Mouse (Mus musculus) limb, embryonic 14.5 days (tissue): ENCODE measurements around the gene Ttc24. TPM values are rescaled to one million over a fixed set of nuclear protein-coding genes. Genes with fewer than 3 reads are reported as not detected.

Experiments
- ATAC-seq: fragments of 200-750 bp; cut with Nextera tagmentation; 2 replicates; pipeline ENCODE4 v1.8.0; 2017; ENCODE audit warnings: low read depth, moderate number of reproducible peaks, moderate TSS enrichment; ENCODE audit not compliant: low FRiP score
- DNase-seq: peaks from one replicate; pipeline ENCODE4 v3.0.0-alpha.2; 2015; ENCODE audit warnings: low spot score
- H3K27ac ChIP-seq: fragments of 300-500 bp; sonication (generic); replicated peaks from 2 replicates; pipeline ENCODE4 v1.5.1; 2014; ENCODE audit warnings: low read depth, mild to moderate bottlenecking, low read length, moderate library complexity, mixed read lengths
- H3K27me3 ChIP-seq: fragments of 300-500 bp; sonication (generic); 2 replicates; pipeline ENCODE4 v1.6.1; 2014; ENCODE audit warnings: low read length, mixed read lengths; ENCODE audit not compliant: control insufficient read depth, insufficient read depth
- H3K36me3 ChIP-seq: fragments of 300-500 bp; sonication (generic); 2 replicates; pipeline ENCODE4 v1.6.1; 2014; ENCODE audit warnings: mild to moderate bottlenecking, low read length, moderate library complexity, mixed read lengths; ENCODE audit not compliant: control insufficient read depth, insufficient read depth
- H3K4me1 ChIP-seq: fragments of 300-500 bp; sonication (generic); 2 replicates; pipeline ENCODE4 v1.6.1; 2014; ENCODE audit warnings: antibody characterized with exemption, low read length, mixed read lengths; ENCODE audit not compliant: control insufficient read depth, insufficient read depth
- H3K4me2 ChIP-seq: fragments of 300-500 bp; sonication (generic); replicated peaks from 2 replicates; pipeline ENCODE4 v1.6.1; 2014; ENCODE audit warnings: low read depth, mild to moderate bottlenecking, low read length, moderate library complexity; ENCODE audit not compliant: severe bottlenecking
- H3K4me3 ChIP-seq: fragments of 300-500 bp; sonication (generic); replicated peaks from 2 replicates; pipeline ENCODE4 v1.5.1; 2014; ENCODE audit warnings: low read length
- H3K9ac ChIP-seq: fragments of 300-500 bp; sonication (generic); 2 replicates; pipeline ENCODE4 v1.6.1; 2014; ENCODE audit warnings: mild to moderate bottlenecking, low read depth, low read length, moderate library complexity; ENCODE audit not compliant: severe bottlenecking
- H3K9me3 ChIP-seq: fragments of 300-500 bp; sonication (generic); 2 replicates; pipeline ENCODE4 v1.6.1; 2016; ENCODE audit warnings: low read length; ENCODE audit not compliant: control insufficient read depth
- POLR2A ChIP-seq: fragments of 200-500 bp; IDR thresholded peaks from 2 replicates; pipeline ENCODE4 v1.8.0; 2012; ENCODE audit warnings: inconsistent platforms, mild to moderate bottlenecking, moderate library complexity, borderline replicate concordance; ENCODE audit not compliant: insufficient read depth, insufficient read length; ENCODE audit errors: extremely low read depth
- WGBS: fragments of 180-500 bp; shearing (Covaris S2); extraction: QIAGEN DNeasy Blood & Tissue Kit; methylation state at CpG from one replicate; pipeline ENCODE4 v1.1.7; 2014; 5-methylcytosine and 5-hydroxymethylcytosine counted together
- polyA plus RNA-seq, 2 experiments: library from polyadenylated mRNA; depleted of rRNA in 1 of 2; stranded (reverse) in 1 of 2; unstranded in 1 of 2; fragments of >200 nt; fragmentation: Nextera tagmentation in 1 of 2; extraction: Ambion mirVana in 1 of 2; gene quantifications; 2 replicates each; pipeline versions ENCODE4 v1.2.1 to v1.2.3; 2012 to 2014

Gene Ttc24
- polyA plus RNA-seq, 2 experiments: not detected

GRCm38 (mm10) chr3:88120117-88120651, 42.1 kb upstream of the Ttc24 start:
- H3K9ac ChIP-seq: no peak overlapping the region
- H3K4me1 ChIP-seq: no peaks in the 10 kb centered on the region
- no peak for TF ChIP-seq POLR2A
- DNase-seq (no peak), ATAC-seq (no peak)
- H3K4me3 ChIP-seq: no peak overlapping the region
- H3K9me3 ChIP-seq: no peaks in the 10 kb centered on the region
- H3K27me3 ChIP-seq: no peaks in the 10 kb centered on the region
- 92% methylated on average over 19 of the region's 19 CpGs for WGBS
- no peak overlapping the region for H3K4me2 ChIP-seq
- H3K27ac ChIP-seq: no peak overlapping the region
- H3K36me3 ChIP-seq: peaks cover 55% of the 10 kb centered on the region

- TF ChIP-seq POLR2A: no peak
- H3K9me3 ChIP-seq: no peaks in the 10 kb centered on the region
- no peak overlapping the region for H3K4me3 ChIP-seq
- ATAC-seq: no peak
- H3K4me1 ChIP-seq: no peaks in the 10 kb centered on the region
- no peak overlapping the region for H3K4me2 ChIP-seq
- DNase-seq: no peak
- H3K9ac ChIP-seq: no peak overlapping the region
- no peak overlapping the region for H3K27ac ChIP-seq
- WGBS: 95% methylated on average over 12 of the region's 12 CpGs
- H3K27me3 ChIP-seq: no peaks in the 10 kb centered on the region
- peaks cover 77% of the 10 kb centered on the region for H3K36me3 ChIP-seq
Observed at GRCm38 (mm10) chr3:88114396-88114795, 36.3 kb upstream of the Ttc24 start.

DNA sequence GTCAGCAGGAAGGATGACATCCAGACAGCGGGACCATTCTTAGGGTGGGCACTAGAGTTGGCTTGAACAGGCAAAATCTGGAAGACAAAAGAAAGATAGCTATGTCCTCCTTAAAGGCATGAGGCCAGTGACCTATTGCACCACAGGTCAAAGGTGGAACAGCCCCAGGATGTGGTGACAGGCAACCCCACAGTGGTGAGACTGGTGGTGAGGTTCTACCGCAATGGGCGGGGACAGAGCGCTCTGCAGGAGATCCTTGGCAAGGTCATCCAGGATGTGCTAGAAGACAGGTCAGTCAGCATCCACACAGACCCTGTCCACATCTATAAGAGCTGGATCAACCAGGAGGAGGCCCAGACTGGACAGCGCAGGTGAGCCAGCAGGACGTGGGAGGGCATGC, 31.0 kb upstream of the Ttc24 start:
- no peaks in the 10 kb centered on the region for H3K4me1 ChIP-seq
- H3K9me3 ChIP-seq: no peaks in the 10 kb centered on the region
- DNase-seq: no peak
- no peak overlapping the region for H3K4me3 ChIP-seq
- no peaks in the 10 kb centered on the region for H3K27me3 ChIP-seq
- H3K36me3 ChIP-seq: peaks cover 64% of the 10 kb centered on the region
- TF ChIP-seq POLR2A: no peak
- WGBS: 98% methylated on average over 4 of the region's 6 CpGs
- no peak overlapping the region for H3K27ac ChIP-seq
- no peak overlapping the region for H3K9ac ChIP-seq
- no peak overlapping the region for H3K4me2 ChIP-seq
- ATAC-seq: no peak

- Histone ChIP-seq H3K27ac (no peak overlapping the region), H3K9ac (no peak overlapping the region), H3K4me2 (no peak overlapping the region), H3K27me3 (no peaks in the 10 kb centered on the region), H3K4me3 (no peak overlapping the region), H3K9me3 (no peaks in the 10 kb centered on the region), H3K4me1 (no peaks in the 10 kb centered on the region), H3K36me3 (peaks cover 73% of the 10 kb centered on the region)
- ATAC-seq (no peak), DNase-seq (no peak)
- no peak for TF ChIP-seq POLR2A
- WGBS: 85% methylated on average over 4 of the region's 4 CpGs
Observed at GRCm38 (mm10) chr3:88106126-88106525, 28.0 kb upstream of the Ttc24 start.

GRCm38 (mm10) chr3:88102611-88103010, 24.5 kb upstream of the Ttc24 start:
- no peak overlapping the region for H3K9ac ChIP-seq
- H3K4me2 ChIP-seq: no peak overlapping the region
- no peaks in the 10 kb centered on the region for H3K27me3 ChIP-seq
- peaks cover 72% of the 10 kb centered on the region for H3K36me3 ChIP-seq
- 0 out of 2 replicates have a peak overlapping the region, but pooled peaks have one; percentile 13 for H3K27ac ChIP-seq
- no peak for TF ChIP-seq POLR2A
- ATAC-seq: no peak
- no peaks in the 10 kb centered on the region for H3K9me3 ChIP-seq
- whole genome bisulfite sequencing: 77% methylated on average over 6 of the region's 6 CpGs
- H3K4me3 ChIP-seq: no peak overlapping the region
- no peak for DNase-seq
- no peaks in the 10 kb centered on the region for H3K4me1 ChIP-seq

GRCm38 (mm10) chr3:88102196-88102595, 24.1 kb upstream of the Ttc24 start:
- no peak overlapping the region for H3K27ac ChIP-seq
- H3K4me2 ChIP-seq: no peak overlapping the region
- no peak for TF ChIP-seq POLR2A
- no peak overlapping the region for H3K9ac ChIP-seq
- H3K4me1 ChIP-seq: no peaks in the 10 kb centered on the region
- DNase-seq (no peak), ATAC-seq (no peak)
- H3K9me3 ChIP-seq: no peaks in the 10 kb centered on the region
- no peaks in the 10 kb centered on the region for H3K27me3 ChIP-seq
- peaks cover 72% of the 10 kb centered on the region for H3K36me3 ChIP-seq
- H3K4me3 ChIP-seq: no peak overlapping the region
- 89% methylated on average over 6 of the region's 6 CpGs for WGBS
